Mouse (Mus musculus): ENCODE measurements around the gene Ehd4. TPM values are rescaled to one million over a fixed set of nuclear protein-coding genes. Genes with fewer than 3 reads are reported as not detected.

The Ehd4 gene
- polyA plus RNA-seq, 1 experiment from 2014 or later: 69.6 TPM

DNA sequence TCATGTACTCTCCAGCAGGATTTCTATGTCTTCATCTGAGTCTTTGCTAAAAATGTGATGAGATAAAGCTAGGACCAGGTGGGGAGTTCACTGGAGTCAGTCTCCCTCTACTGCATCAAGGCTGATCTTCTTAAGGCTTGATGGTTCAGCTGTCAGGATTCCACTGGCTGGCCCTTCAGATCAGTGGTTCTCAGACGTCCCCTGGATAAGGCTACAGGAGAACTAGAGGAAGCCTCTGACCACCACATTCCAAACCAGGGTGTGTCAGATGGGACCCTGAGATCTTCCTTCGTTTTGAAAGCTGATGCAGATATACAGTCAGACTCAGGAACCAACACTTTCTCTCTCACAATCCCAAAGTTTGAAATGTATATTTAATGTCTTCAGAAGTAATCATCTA, 7.0 kb downstream of the Ehd4 start:
- ChIA-PET POLR2A (no interaction called here), CTCF (interaction anchor here (1.6 to 1.7 kb wide), 2 partner anchors 33 to 62 kb away, joined by 3 to 7 read pairs; no protein-coding TSS in a partner anchor)
- ATAC-seq (no peak), DNase-seq (ENCODE audit: low read depth, low spot score) (no peak)
- H3K27me3 ChIP-seq: no peaks in the 10 kb centered on the region
- TF ChIP-seq CTCF (IDR thresholded peaks at IDR 0.05): no peak
- in situ Hi-C loops (cut with MboI; ENCODE audit: low pct_unique_long_range_greater_than_20kb): no loop called here

DNA sequence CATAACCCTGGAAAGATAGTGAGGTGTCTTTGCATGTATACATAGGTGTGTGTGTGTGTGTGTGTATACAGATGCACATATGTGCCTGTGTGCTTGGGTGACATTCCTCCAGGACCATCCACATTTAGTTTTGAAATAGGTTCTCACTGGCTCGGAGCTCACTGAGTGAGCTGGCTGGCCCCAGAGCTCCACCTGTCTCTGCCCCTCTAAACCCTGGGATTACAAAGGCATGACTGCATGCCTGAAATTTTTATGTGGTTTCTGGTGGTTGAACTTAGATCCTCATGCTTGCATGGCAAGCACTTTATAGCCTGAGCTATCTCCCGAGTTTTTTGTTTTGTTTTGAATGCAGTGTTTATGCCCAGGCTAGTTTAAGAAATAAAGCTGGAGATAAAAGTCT, 7.9 kb downstream of the Ehd4 start:
- in situ Hi-C loops (cut with MboI; ENCODE audit: low pct_unique_long_range_greater_than_20kb): no loop called here

DNA sequence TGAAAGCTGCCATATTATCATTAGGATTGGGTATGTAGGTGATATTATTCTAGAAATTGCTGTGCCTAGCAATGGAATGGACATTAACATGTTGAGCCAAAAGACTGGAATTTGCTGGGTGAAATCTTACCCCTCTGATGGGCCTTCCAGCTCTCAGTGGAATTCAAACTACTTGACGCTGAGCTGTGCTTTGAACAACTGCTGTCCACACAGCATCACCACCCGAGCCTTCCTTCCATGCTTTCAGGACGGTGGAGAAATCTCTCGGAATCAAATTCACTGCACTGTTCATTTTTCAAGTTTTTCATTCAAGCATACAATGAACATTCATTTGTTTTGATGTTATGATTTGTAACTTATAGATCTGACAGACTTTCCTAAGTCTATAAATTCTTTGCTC, 10.0 kb downstream of the Ehd4 start:
- H3K27me3 ChIP-seq: no peaks in the 10 kb centered on the region
- TF ChIP-seq CTCF (IDR thresholded peaks at IDR 0.05): no peak
- ATAC-seq (no peak), DNase-seq (ENCODE audit: low read depth, low spot score) (no peak)
- ChIA-PET CTCF (interaction anchor here (1.2 to 1.3 kb wide), 2 partner anchors 10 to 14 kb away, joined by 3 read pairs; partner anchors contain the start of gene Ehd4), POLR2A (no interaction called here)
- in situ Hi-C loops (cut with MboI; ENCODE audit: low pct_unique_long_range_greater_than_20kb): no loop called here

More for the DNA sequence above, 7.9 kb downstream of the Ehd4 start:
- ChIA-PET CTCF (interaction anchor here (1.6 to 1.7 kb wide), 3 partner anchors 23 to 61 kb away, joined by 3 to 7 read pairs (median 3); no protein-coding TSS in a partner anchor), POLR2A (no interaction called here)
- DNase-seq (ENCODE audit: low read depth, low spot score) (no peak), ATAC-seq (no peak)
- H3K27me3 ChIP-seq: no peaks in the 10 kb centered on the region
- no peak for TF ChIP-seq CTCF (IDR thresholded peaks at IDR 0.05)

- DNase-seq (ENCODE audit: low read depth, low spot score) (no peak), ATAC-seq (no peak)
- in situ Hi-C loops (cut with MboI; ENCODE audit: low pct_unique_long_range_greater_than_20kb): no loop called here
- ChIA-PET CTCF (no interaction called here), POLR2A (no interaction called here)
- TF ChIP-seq CTCF (IDR thresholded peaks at IDR 0.05): no peak
- H3K27me3 ChIP-seq: no peaks in the 10 kb centered on the region
Measured at GRCm38 (mm10) chr2:120142336-120142735, 12.1 kb downstream of the Ehd4 start.

- DNase-seq (ENCODE audit: low read depth, low spot score) (no peak), ATAC-seq (no peak)
- in situ Hi-C loops (cut with MboI; ENCODE audit: low pct_unique_long_range_greater_than_20kb): no loop called here
- TF ChIP-seq CTCF (IDR thresholded peaks at IDR 0.05): no peak
- ChIA-PET POLR2A (interaction anchor here (1.0 kb wide), 1 partner anchor 12 kb away, joined by 3 read pairs; the partner anchor contains the start of gene Ehd4), CTCF (no interaction called here)
- no peaks in the 10 kb centered on the region for H3K27me3 ChIP-seq
Measured at GRCm38 (mm10) chr2:120141671-120142070, 12.7 kb downstream of the Ehd4 start.

GRCm38 (mm10) chr2:120140326-120140725, 14.1 kb downstream of the Ehd4 start:
- no peak for TF ChIP-seq CTCF (IDR thresholded peaks at IDR 0.05)
- in situ Hi-C loops (cut with MboI; ENCODE audit: low pct_unique_long_range_greater_than_20kb): no loop called here
- DNase-seq (ENCODE audit: low read depth, low spot score): no peak
- ChIA-PET CTCF (no interaction called here), POLR2A (no interaction called here)
- no peaks in the 10 kb centered on the region for H3K27me3 ChIP-seq
- no peak for ATAC-seq

DNA sequence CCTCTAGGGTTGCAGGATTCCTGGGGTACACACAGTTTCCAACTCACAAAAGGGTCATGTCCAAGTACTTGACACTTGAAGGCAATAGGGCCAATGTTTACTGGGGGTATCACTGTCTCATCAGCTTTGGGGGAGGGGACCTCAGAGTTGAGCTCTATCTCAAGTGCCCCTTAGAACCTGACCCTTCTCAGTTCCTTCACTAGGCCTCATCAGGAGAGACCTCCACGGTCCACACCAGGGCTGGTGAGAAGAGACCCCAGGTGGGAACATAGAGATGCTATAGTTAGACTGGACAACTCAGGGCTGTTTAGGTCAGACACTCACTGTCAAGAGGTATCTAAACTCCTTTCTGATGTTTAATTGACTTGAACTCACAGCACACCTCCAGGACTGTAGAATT, 15.3 kb downstream of the Ehd4 start:
- ChIA-PET CTCF (interaction anchor here (1.3 kb wide), 1 partner anchor 10 kb away, joined by 3 read pairs; no protein-coding TSS in a partner anchor), POLR2A (no interaction called here)
- TF ChIP-seq CTCF (IDR thresholded peaks at IDR 0.05): no peak
- no peak for DNase-seq (ENCODE audit: low read depth, low spot score)
- in situ Hi-C loops (cut with MboI; ENCODE audit: low pct_unique_long_range_greater_than_20kb): no loop called here
- no peak for ATAC-seq
- no peaks in the 10 kb centered on the region for H3K27me3 ChIP-seq

DNA sequence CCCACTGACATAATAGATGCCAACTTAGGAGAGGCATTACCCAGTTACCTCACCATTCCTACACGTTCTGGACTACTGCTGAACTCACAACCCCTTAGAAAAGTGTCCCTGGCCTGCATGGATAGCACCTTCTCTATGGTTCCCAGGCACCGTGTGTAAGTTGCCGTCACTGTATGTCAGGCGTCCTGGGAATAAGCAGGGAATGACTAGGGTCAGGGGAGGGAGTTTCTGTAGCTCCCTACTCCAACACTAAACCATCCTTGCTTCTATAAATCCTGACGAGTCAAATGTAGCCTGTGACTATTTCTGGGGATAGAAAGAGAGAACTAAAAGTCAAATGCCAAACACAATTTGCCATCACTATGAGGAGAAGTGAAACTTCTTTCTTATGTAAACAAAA, 17.1 kb downstream of the Ehd4 start:
- H3K27me3 ChIP-seq: no peaks in the 10 kb centered on the region
- ATAC-seq (no peak), DNase-seq (ENCODE audit: low read depth, low spot score) (no peak)
- TF ChIP-seq CTCF (IDR thresholded peaks at IDR 0.05): no peak
- CTCF ChIA-PET: interaction anchor here (1.7 kb wide), 1 partner anchor 38 kb away, joined by 5 read pairs; no protein-coding TSS in a partner anchor
- in situ Hi-C loops (cut with MboI; ENCODE audit: low pct_unique_long_range_greater_than_20kb): no loop called here
- POLR2A ChIA-PET: no interaction called here

DNA sequence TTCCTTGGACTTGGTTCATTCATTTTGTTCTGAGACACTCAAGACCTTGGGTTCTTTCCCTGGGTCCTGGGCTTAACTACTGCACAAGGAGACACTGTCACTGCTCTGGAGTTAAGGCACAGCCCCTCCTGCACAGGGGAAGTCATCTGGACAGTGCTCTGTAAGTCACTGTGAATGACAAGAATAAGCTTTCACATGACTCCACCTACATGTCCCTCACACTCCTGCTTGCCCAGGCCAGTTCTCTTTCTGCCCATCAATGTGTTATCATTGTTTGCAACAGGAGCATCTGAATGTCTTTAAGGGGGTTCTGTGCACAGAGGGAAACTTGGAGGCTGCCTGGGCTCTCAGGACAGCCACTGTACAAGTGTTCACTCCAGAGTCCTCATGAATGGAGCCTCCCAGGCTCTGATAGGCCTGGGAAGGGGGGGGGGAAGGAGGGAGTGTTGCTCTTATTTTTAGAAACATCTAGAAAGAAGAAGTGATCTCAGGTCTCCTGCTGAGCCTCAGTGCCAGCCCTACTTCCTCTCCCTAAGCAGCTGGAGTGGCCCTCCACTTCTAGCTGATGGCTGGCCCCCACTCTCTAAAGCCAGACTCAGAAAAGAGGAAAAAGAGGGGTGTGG, 19.8 kb downstream of the Ehd4 start:
- H3K27me3 ChIP-seq: no peaks in the 10 kb centered on the region
- no peak for ATAC-seq
- in situ Hi-C loops (cut with MboI; ENCODE audit: low pct_unique_long_range_greater_than_20kb): no loop called here
- TF ChIP-seq CTCF (IDR thresholded peaks at IDR 0.05): no peak
- POLR2A ChIA-PET: no interaction called here
- no peak for DNase-seq (ENCODE audit: low read depth, low spot score)
- CTCF ChIA-PET: no interaction called here

DNA sequence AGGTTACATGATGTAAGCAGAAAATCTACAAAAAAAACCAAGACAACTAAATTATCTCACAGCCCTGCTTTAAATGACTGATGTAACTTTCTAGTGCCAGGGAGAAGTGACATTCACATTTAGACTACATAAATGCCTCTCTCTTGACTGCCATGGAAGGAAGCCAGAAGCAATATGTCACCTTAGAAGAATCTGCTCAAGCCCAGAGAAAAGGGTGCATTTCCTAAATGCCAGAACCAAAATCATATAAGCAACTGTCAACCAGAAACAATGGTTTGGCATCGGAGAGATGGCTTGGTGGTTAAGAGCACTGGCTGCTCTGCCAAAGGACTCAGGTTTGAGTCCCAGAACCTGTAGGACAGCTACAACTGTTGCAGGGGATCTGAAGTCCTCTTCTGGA, 22.5 kb downstream of the Ehd4 start:
- DNase-seq (ENCODE audit: low read depth, low spot score): no peak
- no peak for ATAC-seq
- in situ Hi-C loops (cut with MboI; ENCODE audit: low pct_unique_long_range_greater_than_20kb): no loop called here
- POLR2A ChIA-PET: no interaction called here
- TF ChIP-seq CTCF (IDR thresholded peaks at IDR 0.05): no peak
- H3K27me3 ChIP-seq: no peaks in the 10 kb centered on the region
- CTCF ChIA-PET: no interaction called here

DNA sequence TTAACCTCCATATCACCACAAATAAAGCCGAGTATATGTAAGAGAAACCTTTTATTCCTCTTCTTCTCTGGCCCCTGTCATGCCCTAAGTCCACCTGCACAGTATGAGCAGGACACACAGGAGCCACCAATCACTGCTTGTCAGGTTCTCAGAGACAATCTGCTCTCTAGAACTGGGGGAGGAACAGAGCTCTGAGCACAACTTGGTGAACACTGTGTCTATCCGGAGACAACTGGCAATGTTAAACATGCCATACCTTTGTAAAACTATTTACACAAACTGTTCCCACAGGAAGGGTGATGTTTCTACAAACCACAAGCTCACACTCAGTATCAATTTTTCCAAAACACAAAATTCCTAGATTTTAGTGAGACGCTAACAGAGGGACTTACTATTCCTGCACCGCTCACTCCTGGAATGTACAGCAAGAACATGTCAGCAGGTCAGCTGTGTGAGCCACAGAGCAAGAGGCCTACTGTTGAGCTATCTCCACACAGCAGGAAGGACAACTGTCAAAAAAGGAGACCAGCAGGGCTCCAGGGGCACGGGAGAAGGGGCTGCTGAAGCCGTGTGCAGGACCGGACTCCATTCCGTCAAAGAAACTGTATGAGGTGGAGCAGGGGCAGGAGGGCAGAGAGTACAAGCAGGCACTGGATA, 25.0 kb downstream of the Ehd4 start:
- TF ChIP-seq CTCF (IDR thresholded peaks at IDR 0.05): no peak
- DNase-seq (ENCODE audit: low read depth, low spot score) (no peak), ATAC-seq (no peak)
- ChIA-PET CTCF (interaction anchor here (0.9 to 3.2 kb wide), 4 partner anchors 10 to 47 kb away, joined by 3 to 11 read pairs (median 3); no protein-coding TSS in a partner anchor), POLR2A (interaction anchor here (0.9 to 1.1 kb wide), 2 partner anchors 15 to 25 kb away, joined by 3 to 4 read pairs; partner anchors contain the start of gene Ehd4)
- in situ Hi-C loops (cut with MboI; ENCODE audit: low pct_unique_long_range_greater_than_20kb): no loop called here
- no peaks in the 10 kb centered on the region for H3K27me3 ChIP-seq
